Mouse (Mus musculus) lung, adult 2 months (tissue): ENCODE results near the gene Mrvi1. TPM values are rescaled to one million over a fixed set of nuclear protein-coding genes. Genes with fewer than 3 reads are reported as not detected.
"Not testable (repeated sequence)": the region's sequence is repeated elsewhere in the genome, so short reads cannot be mapped to it uniquely, and the experiment has no call there.

Source experiments
- DNase-seq: peaks from one replicate; pipeline ENCODE4 v3.0.0; 2022
- H3K4me1 ChIP-seq: fragments of 200-500 bp; 2 replicates; pipeline ENCODE4 v1.6.1; 2011; ENCODE audit warnings: low read length; ENCODE audit not compliant: control insufficient read depth, insufficient read depth
- H3K4me3 ChIP-seq: fragments of 200-500 bp; replicated peaks from 2 replicates; pipeline ENCODE3; 2011; ENCODE audit warnings: low read depth, mild to moderate bottlenecking, control low read depth, low read length; ENCODE audit errors: extremely low read depth
- CTCF ChIP-seq: fragments of 200-500 bp; IDR thresholded peaks from 2 replicates; pipeline ENCODE4 v1.5.1; 2011; ENCODE audit warnings: mild to moderate bottlenecking, low read length, control low read depth; ENCODE audit not compliant: insufficient read depth
- POLR2A ChIP-seq: fragments of 200-500 bp; IDR thresholded peaks from 2 replicates; pipeline ENCODE4 v1.6.1; 2011; ENCODE audit warnings: low read depth, mild to moderate bottlenecking, control low read depth, low read length, borderline replicate concordance; ENCODE audit errors: extremely low read depth
- WGBS: fragments of 180-500 bp; shearing (Covaris S2); methylation state at CpG from one replicate; pipeline ENCODE4 v1.1.7; 2018; 5-methylcytosine and 5-hydroxymethylcytosine counted together
- polyA plus RNA-seq: library from polyadenylated mRNA; depleted of rRNA; stranded (reverse); fragments of >200 nt; gene quantifications from 2 replicates; pipeline ENCODE4 v1.2.3, GENCODE M21; 2012

Gene Mrvi1
- polyA plus RNA-seq, 1 experiment: 10.8 TPM

DNA sequence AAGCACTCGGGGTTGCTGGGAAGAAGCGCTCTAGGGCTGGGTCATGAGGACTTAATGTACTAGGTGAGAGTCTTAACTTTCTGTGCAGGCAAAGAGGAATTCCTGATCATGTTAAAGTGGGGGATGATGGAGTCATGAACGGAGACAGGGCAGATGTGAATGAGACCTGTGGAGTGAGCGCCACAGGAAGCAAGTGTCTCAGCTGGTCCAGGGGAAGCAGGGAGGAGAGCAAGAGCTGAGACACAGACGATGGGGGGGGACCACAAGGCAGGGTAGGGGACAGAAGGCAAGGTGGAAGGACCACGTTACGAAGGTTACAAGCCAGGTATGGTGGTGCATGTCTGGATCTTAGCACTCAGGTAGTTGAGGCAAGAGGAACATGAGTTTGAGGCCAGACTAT, 85.8 kb downstream of the Mrvi1 start:
- peaks cover 22% of the 10 kb centered on the region for H3K4me1 ChIP-seq
- TF ChIP-seq CTCF (no peak), POLR2A (no peak)
- DNase-seq: no peak
- H3K4me3 ChIP-seq: no peak overlapping the region
- WGBS: 92% methylated on average over 7 of the region's 7 CpGs

GRCm38 (mm10) chr7:110895772-110896171, 86.5 kb downstream of the Mrvi1 start:
- not testable (repeated sequence) for H3K4me3 ChIP-seq, DNase-seq
- H3K4me1 ChIP-seq: peaks cover 24% of the 10 kb centered on the region
- WGBS: 93% methylated on average over 10 of the region's 10 CpGs

- DNase-seq: no peak
- no peak for TF ChIP-seq POLR2A
- no peak for TF ChIP-seq CTCF
- H3K4me1 ChIP-seq: peaks cover 24% of the 10 kb centered on the region
- 67% methylated on average over 9 of the region's 9 CpGs for WGBS
- no peak overlapping the region for H3K4me3 ChIP-seq
Measured at GRCm38 (mm10) chr7:110894673-110895072, 87.6 kb downstream of the Mrvi1 start.

DNA sequence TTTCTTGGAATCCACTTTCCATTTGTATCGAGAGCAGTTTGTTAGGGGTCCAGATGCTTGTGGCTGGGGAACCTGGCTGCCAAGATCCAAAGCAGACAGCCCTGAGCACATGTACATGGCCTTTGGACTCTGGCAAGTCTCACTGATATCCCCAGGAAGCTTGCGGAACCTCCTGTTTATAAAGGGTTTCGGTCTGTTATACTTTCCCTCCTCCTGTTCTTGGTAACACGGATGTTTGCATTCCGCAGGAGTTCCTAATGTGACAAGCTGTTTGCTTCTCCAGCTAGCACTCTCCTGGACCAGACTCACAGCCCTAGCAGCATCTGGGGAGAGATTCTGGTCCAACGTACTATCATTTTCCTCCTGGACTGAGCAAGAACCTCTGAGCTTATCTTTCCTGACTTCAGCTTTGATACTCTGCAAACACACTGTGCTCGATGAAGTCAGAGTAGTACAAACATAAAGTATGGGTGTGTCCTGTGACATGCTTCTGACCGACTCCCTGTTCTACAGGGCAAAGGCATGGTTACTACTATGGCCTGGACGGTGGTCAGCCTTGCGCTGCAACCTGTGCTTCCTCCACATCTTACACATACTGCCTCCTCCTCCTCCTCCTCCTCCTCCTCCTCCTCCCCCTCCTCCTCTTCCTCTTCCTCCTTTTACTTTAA, 88.2 kb downstream of the Mrvi1 start:
- H3K4me3 ChIP-seq: no peak overlapping the region
- peak; percentile 44 for DNase-seq
- H3K4me1 ChIP-seq: peaks cover 24% of the 10 kb centered on the region
- 27% methylated on average over 10 of the region's 10 CpGs for WGBS
- TF ChIP-seq CTCF (no peak), POLR2A (peak; percentile 24; the same call in 1 of the 2 replicates)

- TF ChIP-seq CTCF (no peak), POLR2A (no peak)
- no peak overlapping the region for H3K4me3 ChIP-seq
- peak; percentile 39 for DNase-seq
- 54% methylated on average over 9 of the region's 9 CpGs for WGBS
- peaks cover 24% of the 10 kb centered on the region for H3K4me1 ChIP-seq
Measured at GRCm38 (mm10) chr7:110891501-110891986, 90.7 kb downstream of the Mrvi1 start.

GRCm38 (mm10) chr7:110881746-110882333, 100.4 kb downstream of the Mrvi1 start:
- no peak for DNase-seq
- TF ChIP-seq CTCF: no peak
- TF ChIP-seq POLR2A: no peak
- WGBS: 69% methylated on average over 2 of the region's 2 CpGs
- no peak overlapping the region for H3K4me3 ChIP-seq
- peaks cover 3% of the 10 kb centered on the region for H3K4me1 ChIP-seq

GRCm38 (mm10) chr7:110878028-110878427, 104.2 kb downstream of the Mrvi1 start:
- 72% methylated on average over 4 of the region's 4 CpGs for WGBS

GRCm38 (mm10) chr7:110876965-110877364, 105.3 kb downstream of the Mrvi1 start:
- Histone ChIP-seq H3K4me3 (no peak overlapping the region), H3K4me1 (peaks cover 3% of the 10 kb centered on the region)
- WGBS: 38% methylated on average over 4 of the region's 4 CpGs
- TF ChIP-seq POLR2A (no peak), CTCF (no peak)
- DNase-seq: no peak

More at GRCm38 (mm10) chr7:110878028-110878427, 104.2 kb downstream of the Mrvi1 start:
- H3K4me1 ChIP-seq: peaks cover 3% of the 10 kb centered on the region
- no peak for DNase-seq
- TF ChIP-seq POLR2A: no peak
- TF ChIP-seq CTCF: no peak
- H3K4me3 ChIP-seq: no peak overlapping the region

DNA sequence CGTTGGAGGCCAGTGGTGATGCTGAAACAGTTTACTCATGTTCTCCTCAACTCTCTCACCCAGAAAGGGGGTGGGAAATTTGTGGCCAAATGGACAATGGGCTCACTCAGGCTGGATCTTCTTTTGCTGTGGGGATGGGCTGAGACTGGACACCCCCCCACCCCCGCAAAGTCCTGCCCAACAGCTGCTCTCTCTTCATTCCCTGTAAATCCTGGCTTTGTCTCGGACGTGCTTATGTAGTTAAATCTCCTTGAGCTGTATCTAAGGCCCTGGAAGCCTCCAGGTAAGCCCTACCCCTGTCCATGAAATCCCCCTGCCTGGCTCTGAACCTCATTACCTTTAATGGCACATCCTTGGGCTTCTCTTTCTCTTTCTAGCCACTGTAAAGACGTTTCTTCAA, 113.5 kb downstream of the Mrvi1 start:
- 91% methylated on average over 5 of the region's 5 CpGs for WGBS
- TF ChIP-seq POLR2A: no peak
- TF ChIP-seq CTCF: no peak
- Histone ChIP-seq H3K4me1 (peaks cover 9% of the 10 kb centered on the region), H3K4me3 (no peak overlapping the region)
- DNase-seq: no peak

DNA sequence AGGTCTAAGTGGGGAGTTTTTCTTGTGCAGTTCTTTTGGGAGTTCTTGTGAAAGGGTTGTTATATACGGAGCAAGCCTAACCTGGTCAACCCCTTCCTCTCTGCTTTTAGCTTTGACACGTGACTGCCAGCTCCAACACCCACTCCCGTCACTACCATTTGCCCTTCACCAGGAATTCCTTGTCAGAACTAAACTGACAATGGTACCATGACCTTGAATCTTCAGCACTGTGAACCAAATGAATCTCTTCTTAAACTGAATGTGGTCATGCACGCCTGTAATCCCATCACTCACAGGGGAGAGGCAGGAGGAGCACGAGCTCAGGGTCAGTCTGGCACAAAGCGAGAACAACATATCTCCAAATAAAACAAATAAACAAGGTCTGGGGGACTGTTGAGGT, 115.1 kb downstream of the Mrvi1 start:
- DNase-seq: no peak
- 95% methylated on average over 6 of the region's 6 CpGs for WGBS

More for the DNA sequence above, 115.1 kb downstream of the Mrvi1 start:
- TF ChIP-seq CTCF (no peak), POLR2A (no peak)
- Histone ChIP-seq H3K4me1 (peaks cover 9% of the 10 kb centered on the region), H3K4me3 (no peak overlapping the region)
